Mouse (Mus musculus): ENCODE measurements at regions not wholly inside any gene's neighbourhood (a gene's known extent, or its start where the extent isn't known, plus 50 kb on each side); places are given as distances from the start of the nearest gene placed in this dataset.
"Not testable (repeated sequence)": the region's sequence is repeated elsewhere in the genome, so short reads cannot be mapped to it uniquely, and the experiment has no call there.

DNA sequence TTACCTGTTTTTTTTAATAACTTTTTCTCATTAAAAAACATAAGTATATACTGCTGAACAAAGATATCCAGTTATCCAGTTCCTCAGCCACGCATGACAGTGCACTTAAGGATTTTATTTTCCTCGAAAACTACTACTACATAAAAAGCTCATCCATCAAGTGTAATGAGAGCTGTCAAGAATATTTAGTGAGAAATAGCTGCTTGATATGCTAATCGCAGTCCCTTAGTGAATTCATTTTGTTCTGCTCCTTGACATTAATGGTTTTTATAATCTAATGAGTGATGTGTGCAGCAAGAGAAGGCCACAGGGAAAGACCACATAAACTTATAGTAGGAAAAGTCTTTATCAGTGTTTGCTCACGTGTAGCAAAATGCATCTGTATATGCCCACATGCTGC lies 754.0 kb upstream of the Slc39a10 start:
- DNase-seq (ENCODE audit: low read depth, low spot score) = no peak

GRCm38 (mm10) chr1:47606597-47606996 lies 713.9 kb upstream of the Slc39a10 start:
- DNase-seq (ENCODE audit: low read depth, low spot score) = no peak

GRCm38 (mm10) chr1:47603989-47604360 lies 711.3 kb upstream of the Slc39a10 start:
- no peak for DNase-seq (ENCODE audit: low read depth, low spot score)

DNA sequence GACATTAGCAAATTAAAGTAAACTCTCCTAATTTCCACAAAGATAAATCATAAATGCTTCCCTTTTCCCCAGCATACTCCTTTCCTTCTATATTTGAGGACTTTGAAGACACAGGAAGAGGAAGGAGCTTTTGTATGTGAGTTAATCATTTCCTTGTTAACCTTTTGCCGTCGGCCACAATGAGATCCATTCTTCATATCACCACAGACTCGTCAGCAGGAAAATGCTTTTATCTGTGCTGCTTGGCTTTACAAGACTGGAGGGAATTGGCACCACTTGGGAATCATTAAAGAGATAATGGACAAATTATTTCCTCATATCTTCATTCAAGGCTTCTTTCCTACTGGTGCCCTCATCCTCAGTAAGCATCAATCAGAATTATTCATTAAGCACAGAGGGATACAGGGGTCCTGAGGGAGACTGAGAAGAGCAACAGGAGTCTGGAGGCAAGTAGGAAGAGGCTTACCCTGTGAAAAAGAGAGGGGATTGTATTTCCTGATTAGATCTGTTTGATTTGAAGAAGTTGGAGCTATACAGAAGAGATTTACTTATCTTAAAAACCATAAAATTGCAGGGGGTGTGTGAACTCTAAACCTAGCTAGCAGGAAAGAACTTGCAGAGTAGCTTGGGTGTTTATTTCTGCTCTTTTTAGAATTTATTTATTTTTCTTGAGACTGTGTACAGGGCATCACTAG lies 710.8 kb upstream of the Slc39a10 start:
- DNase-seq (ENCODE audit: low read depth, low spot score) = no peak

DNA sequence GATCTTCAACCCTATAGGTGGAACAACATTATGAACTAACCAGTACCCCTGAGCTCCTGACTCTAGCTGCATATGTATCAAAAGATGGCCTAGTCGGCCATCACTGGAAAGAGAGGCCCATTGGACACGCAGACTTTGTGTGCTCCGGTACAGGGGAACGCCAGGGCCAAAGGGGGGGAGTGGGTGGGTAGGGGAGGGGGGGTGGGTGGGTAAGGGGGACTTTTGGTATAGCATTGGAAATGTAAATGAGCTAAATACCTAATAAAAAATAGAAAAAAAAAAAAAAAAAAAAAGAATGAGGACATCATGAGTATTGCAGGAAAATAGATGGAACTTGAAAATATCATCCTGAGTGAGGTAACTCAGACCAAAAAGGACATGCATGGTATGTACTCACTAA lies 701.0 kb upstream of the Slc39a10 start:
- not testable (repeated sequence) for DNase-seq (ENCODE audit: low read depth, low spot score)

- DNase-seq (ENCODE audit: low read depth, low spot score) = no peak
Measured at GRCm38 (mm10) chr1:47545606-47546005, 653.0 kb upstream of the Slc39a10 start.

DNA sequence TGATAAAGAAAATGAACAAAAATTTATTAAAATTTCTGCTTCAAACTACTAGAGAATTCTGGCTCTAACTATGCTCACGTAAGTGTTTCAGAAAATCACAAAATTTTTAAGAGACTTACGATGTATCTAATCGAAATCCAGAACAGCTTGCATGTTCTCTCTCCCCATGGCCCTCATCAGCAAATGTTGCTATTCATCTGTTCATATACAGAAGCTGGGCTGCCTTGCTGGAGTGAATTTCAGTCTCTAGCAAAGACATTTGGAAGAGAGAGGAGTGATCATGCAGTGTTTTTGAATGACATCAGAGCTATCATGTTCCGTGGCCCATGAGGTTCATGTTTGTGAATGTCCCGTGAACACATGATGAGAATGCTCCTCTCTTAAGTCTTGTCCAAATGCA lies 618.8 kb upstream of the Slc39a10 start:
- no peak for DNase-seq (ENCODE audit: low read depth, low spot score)

DNA sequence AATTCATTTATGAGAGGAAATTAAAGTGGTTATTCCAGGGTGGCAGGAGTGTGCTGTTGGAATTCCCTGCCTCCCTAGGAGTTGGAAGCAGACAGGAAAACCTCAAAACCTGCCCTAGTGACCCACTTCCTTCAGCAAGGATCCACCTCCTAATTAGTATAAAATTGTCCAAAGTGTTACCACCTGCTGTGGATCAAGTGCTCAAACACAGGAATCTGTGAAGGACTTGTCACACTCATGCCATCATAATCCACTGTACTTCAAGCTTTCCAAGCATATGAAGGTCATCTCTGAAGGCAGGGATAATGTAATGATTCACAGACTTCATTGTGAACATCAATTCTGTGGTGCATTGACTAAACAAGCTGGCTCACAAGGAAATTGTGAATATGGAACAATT lies 615.1 kb upstream of the Slc39a10 start:
- no peak for DNase-seq (ENCODE audit: low read depth, low spot score)

DNA sequence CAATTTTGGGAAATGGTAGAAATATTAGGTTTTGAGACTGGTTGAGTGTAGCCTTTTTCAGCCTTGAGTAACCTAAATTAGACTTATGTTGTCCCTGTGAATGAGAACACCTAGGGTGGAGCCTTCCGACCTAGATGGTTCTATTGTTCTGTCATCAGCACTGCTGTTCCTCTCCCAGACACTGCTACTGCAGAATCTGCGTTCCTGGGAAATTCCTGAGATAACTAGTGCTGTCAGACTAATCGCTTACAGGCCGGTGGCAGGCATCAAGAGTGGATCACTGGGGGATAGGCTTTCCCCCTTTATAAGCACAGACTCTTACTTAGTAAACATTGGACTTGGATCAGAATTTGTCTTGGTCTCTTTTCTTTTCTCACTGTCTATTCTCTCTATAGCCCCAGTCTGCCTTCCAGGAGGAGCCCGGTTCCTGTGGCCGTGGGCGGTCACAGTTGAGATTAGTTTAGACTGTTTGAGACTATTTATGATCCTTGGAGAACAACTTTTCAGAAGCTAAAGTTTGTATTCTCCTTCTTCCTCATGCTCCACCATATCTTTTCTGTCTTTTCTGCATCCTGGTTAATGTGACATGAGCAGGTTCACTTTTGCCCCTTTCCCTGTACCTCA lies 596.0 kb upstream of the Slc39a10 start:
- DNase-seq (ENCODE audit: low read depth, low spot score) = no peak

DNA sequence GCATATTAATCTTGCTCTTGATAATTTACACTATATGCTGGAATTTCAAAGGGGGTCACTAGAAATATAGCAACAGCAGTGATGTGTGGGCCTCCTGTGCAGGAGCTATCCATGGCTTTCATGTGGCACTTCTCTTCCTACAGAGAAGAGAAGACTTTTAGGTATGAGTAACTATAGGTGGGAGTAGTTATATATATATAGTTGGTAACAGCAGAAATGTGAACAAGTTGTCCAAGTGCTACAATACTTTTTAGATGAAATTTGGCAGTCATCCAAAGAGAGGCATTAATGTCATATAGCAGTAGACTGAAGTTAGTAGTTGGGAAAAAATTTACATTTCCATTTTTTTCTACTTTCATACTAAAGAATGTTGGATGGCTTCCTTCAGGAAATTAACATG lies 593.4 kb upstream of the Slc39a10 start:
- DNase-seq (ENCODE audit: low read depth, low spot score) = no peak

- no peak for DNase-seq (ENCODE audit: low read depth, low spot score)
Measured at GRCm38 (mm10) chr1:47479059-47479458, 586.4 kb upstream of the Slc39a10 start.

DNA sequence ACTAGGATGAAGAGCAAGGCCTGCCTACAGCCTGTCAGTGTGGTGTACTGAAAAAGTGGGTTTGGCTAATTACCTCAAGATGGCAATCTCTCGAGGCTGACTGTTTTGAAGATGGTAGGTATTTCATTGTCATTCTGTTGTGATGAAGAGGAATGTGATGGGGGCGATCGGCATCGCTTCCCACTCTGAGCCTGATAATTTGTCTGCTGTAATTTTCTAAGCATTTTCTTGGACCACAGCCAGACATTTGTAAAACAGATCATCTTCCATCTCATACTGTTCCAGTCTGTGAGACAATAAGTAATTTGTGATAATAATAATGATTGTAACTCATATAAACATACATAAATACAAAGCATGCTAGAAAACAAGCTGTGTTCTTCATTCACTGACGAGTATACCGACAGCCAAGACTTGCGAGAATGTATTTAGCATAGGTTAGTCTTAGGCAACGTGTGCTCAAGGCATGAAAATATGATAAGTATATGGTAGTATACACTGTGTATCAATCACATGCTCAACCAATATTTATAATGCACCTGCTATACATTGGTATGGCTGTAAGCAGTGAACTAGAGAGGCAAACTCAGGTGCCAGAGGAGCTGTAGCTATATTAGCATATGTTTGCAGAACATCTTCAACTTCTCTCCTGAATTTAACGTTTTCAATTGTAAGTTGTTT lies 574.1 kb upstream of the Slc39a10 start:
- no peak for DNase-seq (ENCODE audit: low read depth, low spot score)

GRCm38 (mm10) chr1:47448737-47449489 lies 556.3 kb upstream of the Slc39a10 start:
- DNase-seq (ENCODE audit: low read depth, low spot score) = no peak

DNA sequence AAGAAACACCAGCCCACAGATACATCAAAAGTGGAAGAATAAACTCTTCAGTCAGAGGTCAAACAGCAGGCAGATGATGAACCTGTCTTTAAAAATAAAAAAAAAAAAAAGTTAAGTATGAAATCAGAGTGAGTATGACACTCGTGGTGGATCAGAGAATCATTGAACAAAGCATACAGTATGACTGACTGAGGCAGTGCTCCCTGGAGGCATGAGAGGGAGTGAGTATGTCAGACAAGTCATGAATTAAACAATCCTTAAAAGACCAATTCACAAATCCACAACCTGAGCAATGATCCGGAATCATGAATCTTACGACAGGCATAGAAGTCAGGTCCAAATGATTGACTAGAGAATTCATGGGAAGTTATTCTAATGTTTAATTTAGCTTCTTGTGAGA lies 555.4 kb upstream of the Slc39a10 start:
- DNase-seq (ENCODE audit: low read depth, low spot score) = no peak

DNA sequence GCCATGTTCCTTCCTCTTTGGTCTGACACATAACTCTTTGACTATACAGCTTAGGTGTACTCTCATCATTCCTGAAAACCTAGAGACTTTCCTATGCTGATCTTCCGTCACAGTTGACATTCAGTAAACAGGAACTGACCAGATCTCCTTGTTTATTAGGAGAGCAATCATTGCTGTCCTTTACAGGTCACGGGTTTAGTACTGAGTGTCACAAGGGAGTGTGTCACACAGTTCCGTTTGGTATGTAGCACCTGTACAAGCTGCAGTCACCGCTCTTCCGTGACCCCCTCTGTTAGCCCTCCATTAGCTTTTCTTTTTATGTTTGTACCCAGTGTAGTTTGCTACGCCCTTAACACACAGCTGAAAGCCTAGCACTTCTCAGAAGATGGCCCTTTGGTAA lies 553.4 kb upstream of the Slc39a10 start:
- DNase-seq (ENCODE audit: low read depth, low spot score) = no peak

- no peak for DNase-seq (ENCODE audit: low read depth, low spot score)
Measured at GRCm38 (mm10) chr1:47432829-47433228, 540.2 kb upstream of the Slc39a10 start.

GRCm38 (mm10) chr1:47405164-47405563 lies 512.5 kb upstream of the Slc39a10 start:
- DNase-seq (ENCODE audit: low read depth, low spot score) = no peak

DNA sequence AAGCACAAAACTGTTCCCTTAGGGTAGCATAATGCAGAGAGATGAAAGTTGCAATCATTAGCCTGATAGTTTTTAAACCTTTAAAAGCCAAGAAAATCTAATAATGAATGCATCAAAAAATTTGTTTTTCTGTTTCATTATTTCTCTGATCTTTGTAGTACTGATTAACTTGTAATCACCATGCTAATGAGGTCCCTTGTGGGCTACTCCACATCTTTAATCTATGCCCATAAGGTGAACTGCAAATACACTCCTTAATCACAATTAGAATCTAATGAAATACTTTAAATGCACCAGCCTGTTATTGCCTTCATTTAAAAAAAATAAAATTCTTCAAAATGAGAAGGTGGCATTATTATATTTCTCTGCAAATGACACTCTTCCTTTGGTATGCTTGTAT lies 493.9 kb upstream of the Slc39a10 start:
- DNase-seq (ENCODE audit: low read depth, low spot score) = no peak

DNA sequence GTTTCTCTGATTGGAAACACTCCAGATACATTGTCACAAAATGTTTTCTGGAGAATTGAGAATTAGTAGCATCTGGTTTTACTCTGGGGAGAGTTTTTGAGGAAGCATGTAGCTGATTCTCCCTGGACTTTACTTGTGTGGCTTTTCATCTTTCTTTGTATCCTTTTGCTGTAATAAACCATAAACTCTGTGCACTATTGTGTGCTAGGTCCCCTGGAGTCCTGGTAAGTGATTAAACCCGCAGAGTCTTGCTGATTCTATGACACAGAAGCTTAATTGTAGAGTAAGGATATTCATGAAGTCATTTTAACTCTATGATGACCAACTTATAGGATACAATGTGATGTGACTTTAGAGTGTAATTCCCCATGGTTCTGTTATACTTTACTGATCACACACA lies 486.1 kb upstream of the Slc39a10 start:
- no peak for DNase-seq (ENCODE audit: low read depth, low spot score)

GRCm38 (mm10) chr1:47339718-47340439 lies 447.2 kb upstream of the Slc39a10 start:
- no peak for DNase-seq (ENCODE audit: low read depth, low spot score)

DNA sequence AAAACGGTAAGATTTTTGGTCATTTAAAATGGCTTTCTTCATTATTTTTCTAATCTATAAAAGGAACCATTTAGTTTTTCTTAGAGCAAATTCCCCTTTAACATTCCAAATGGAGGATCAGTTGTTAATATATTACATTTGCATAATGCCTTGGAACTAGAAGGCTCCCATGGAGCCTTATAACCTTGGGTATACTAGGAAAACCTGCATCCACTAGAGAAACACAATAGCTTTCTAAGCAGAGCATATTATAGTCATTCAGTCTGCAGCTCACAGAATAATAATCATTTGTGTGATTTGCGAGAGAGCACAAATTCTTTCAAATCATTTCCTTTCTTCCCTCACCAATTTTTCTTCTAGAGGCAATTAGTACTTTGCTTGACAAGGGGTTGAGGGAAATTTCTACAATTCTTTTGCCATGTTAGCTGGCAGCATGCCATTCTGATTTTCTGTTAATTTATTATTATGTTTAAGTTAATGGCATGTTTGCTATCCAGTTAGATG lies 418.0 kb upstream of the Slc39a10 start:
- DNase-seq (ENCODE audit: low read depth, low spot score) = no peak

DNA sequence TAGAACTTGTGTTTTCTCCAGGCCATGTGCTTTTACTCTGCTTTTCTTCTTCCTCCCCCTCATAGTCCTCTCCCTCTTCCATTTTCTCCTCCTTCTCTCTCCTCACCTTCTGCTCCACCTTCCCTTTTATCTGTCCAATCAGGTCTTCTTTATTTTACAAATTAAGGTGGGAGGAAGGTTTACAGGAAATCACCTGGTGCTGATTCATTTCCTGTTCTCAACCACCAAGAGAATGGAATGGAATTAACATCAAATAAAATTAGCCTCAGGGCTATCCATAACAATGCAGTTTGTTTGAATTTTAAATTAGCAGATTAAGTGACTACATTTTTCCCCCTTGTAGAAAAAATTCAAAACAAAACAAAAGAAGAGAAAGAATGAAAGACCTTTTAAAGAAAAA lies 414.3 kb upstream of the Slc39a10 start:
- no peak for DNase-seq (ENCODE audit: low read depth, low spot score)

Data from retina, adult 2 months (tissue).